Mouse (Mus musculus) MEL (cell line): Measurements from ENCODE around the gene Rogdi. TPM values are rescaled to one million over a fixed set of nuclear protein-coding genes. Genes with fewer than 3 reads are reported as not detected.

ENCODE experiments used
- DNase-seq: peaks from one replicate; pipeline ENCODE4 v3.0.0; 2011; ENCODE audit warnings: low read depth, low spot score
- H3K27ac ChIP-seq: 2 replicates; pipeline ENCODE4 v1.5.1; 2012; ENCODE audit warnings: low read depth, mild to moderate bottlenecking, control low read depth, low read length, moderate library complexity; ENCODE audit not compliant: control insufficient read depth
- H3K27me3 ChIP-seq, 2 experiments: fragments of 150-350 bp in 1 of 2; sonication (generic) in 1 of 2; 2 replicates each; pipeline ENCODE4 v1.6.1; 2012; ENCODE audit warnings: low read length in 2 of 2, mild to moderate bottlenecking in 2 of 2, improper control_type of control experiment in 1 of 2, moderate library complexity in 1 of 2; ENCODE audit not compliant: insufficient read depth in 2 of 2, control insufficient read depth in 1 of 2
- H3K36me3 ChIP-seq, 2 experiments: 2 replicates each; pipeline ENCODE4 v1.6.1; 2012 to 2014; ENCODE audit warnings: low read length in 2 of 2, improper control_type of control experiment in 1 of 2, inconsistent platforms in 1 of 2, mild to moderate bottlenecking in 1 of 2; ENCODE audit not compliant: insufficient read depth in 2 of 2, control insufficient read depth in 1 of 2
- H3K4me1 ChIP-seq, 2 experiments: fragments of 150-350 bp in 1 of 2; sonication (generic) in 1 of 2; 2 replicates each; pipeline ENCODE4 v1.6.1; 2012; ENCODE audit warnings: low read length in 2 of 2, improper control_type of control experiment in 1 of 2, mild to moderate bottlenecking in 1 of 2; ENCODE audit not compliant: insufficient read depth in 2 of 2, control insufficient read depth in 1 of 2
- H3K4me3 ChIP-seq, 2 experiments: fragments of 150-350 bp in 1 of 2; sonication (generic) in 1 of 2; 2 replicates each; pipeline ENCODE4 v1.5.1; 2012; ENCODE audit warnings: low read depth in 2 of 2, low read length in 2 of 2, mild to moderate bottlenecking in 2 of 2, moderate library complexity in 2 of 2, control low read depth in 1 of 2, improper control_type of control experiment in 1 of 2; ENCODE audit not compliant: control insufficient read depth in 1 of 2, insufficient read depth in 1 of 2
- H3K79me2 ChIP-seq: 2 replicates; pipeline ENCODE4 v1.6.1; 2012; ENCODE audit warnings: mild to moderate bottlenecking, low read length, moderate library complexity; ENCODE audit not compliant: control insufficient read depth, poor library complexity, insufficient read depth
- H3K9ac ChIP-seq: 2 replicates; pipeline ENCODE4 v1.6.1; 2012; ENCODE audit warnings: low read depth, mild to moderate bottlenecking, control low read depth, low read length, moderate library complexity; ENCODE audit not compliant: control insufficient read depth, poor library complexity, severe bottlenecking
- H3K9me3 ChIP-seq: fragments of 150-350 bp; sonication (generic); replicated peaks from 2 replicates; pipeline ENCODE4 v1.6.1; 2012; ENCODE audit warnings: mild to moderate bottlenecking, low read length, improper control_type of control experiment, moderate library complexity; ENCODE audit not compliant: insufficient read depth
- CHD1 ChIP-seq: IDR thresholded peaks from 2 replicates; pipeline ENCODE4 v1.6.1; 2012; ENCODE audit warnings: low read depth, mild to moderate bottlenecking, inconsistent platforms, low read length, improper control_type of control experiment
- CTCF ChIP-seq, 3 experiments: IDR thresholded peaks in 2 of 3; conservative IDR thresholded peaks in 1 of 3; 2 replicates each; pipeline ENCODE4 v1.5.1; 2011 to 2012; ENCODE audit warnings: low read length in 3 of 3, low read depth in 2 of 3, mild to moderate bottlenecking in 2 of 3, improper control_type of control experiment in 1 of 3, inconsistent platforms in 1 of 3, mixed read lengths in 1 of 3, moderate library complexity in 1 of 3; ENCODE audit not compliant: control insufficient read depth in 1 of 3, insufficient read depth in 1 of 3, poor library complexity in 1 of 3, severe bottlenecking in 1 of 3
- E2F4 ChIP-seq: IDR thresholded peaks from 2 replicates; pipeline ENCODE4 v1.6.1; 2011; ENCODE audit warnings: low read depth, low read length, improper control_type of control experiment, borderline replicate concordance
- ELF1 ChIP-seq: IDR thresholded peaks from 2 replicates; pipeline ENCODE4 v1.6.1; 2014; ENCODE audit warnings: low read depth, mild to moderate bottlenecking, inconsistent platforms, low read length, improper control_type of control experiment, moderate library complexity
- EP300 ChIP-seq, 2 experiments: IDR thresholded peaks; 2 replicates each; pipeline ENCODE4 v1.6.1; 2011; ENCODE audit warnings: improper control_type of control experiment in 2 of 2, low read length in 2 of 2, low read depth in 1 of 2, mild to moderate bottlenecking in 1 of 2
- ETS1 ChIP-seq: IDR thresholded peaks from 2 replicates; pipeline ENCODE4 v1.6.1; 2012; ENCODE audit warnings: low read depth, mild to moderate bottlenecking, inconsistent platforms, low read length, improper control_type of control experiment, moderate library complexity
- KAT2A ChIP-seq: conservative IDR thresholded peaks from 2 replicates; pipeline ENCODE4 v1.6.1; 2012; ENCODE audit warnings: low read depth, low read length, improper control_type of control experiment, inconsistent platforms
- MAX ChIP-seq: IDR thresholded peaks from 2 replicates; pipeline ENCODE4 v1.6.1; 2011; ENCODE audit warnings: low read length, improper control_type of control experiment
- MAZ ChIP-seq: IDR thresholded peaks from 2 replicates; pipeline ENCODE4 v1.6.1; 2012; ENCODE audit warnings: low read depth, mild to moderate bottlenecking, inconsistent platforms, low read length, improper control_type of control experiment
- MXI1 ChIP-seq: IDR thresholded peaks from 2 replicates; pipeline ENCODE4 v1.6.1; 2011; ENCODE audit warnings: mild to moderate bottlenecking, low read depth, low read length, improper control_type of control experiment
- MYB ChIP-seq: IDR thresholded peaks from 2 replicates; pipeline ENCODE4 v1.6.1; 2011; ENCODE audit warnings: mild to moderate bottlenecking, low read depth, low read length, improper control_type of control experiment
- NELFE ChIP-seq: IDR thresholded peaks from 2 replicates; pipeline ENCODE4 v1.6.1; 2011; ENCODE audit warnings: low read depth, low read length, improper control_type of control experiment
- NRF1 ChIP-seq: IDR thresholded peaks from 2 replicates; pipeline ENCODE4 v1.6.1; 2014; ENCODE audit warnings: low read depth, mild to moderate bottlenecking, inconsistent platforms, low read length, improper control_type of control experiment, moderate library complexity; ENCODE audit not compliant: poor library complexity, insufficient read depth, severe bottlenecking
- POLR2AphosphoS2 ChIP-seq: IDR thresholded peaks from 2 replicates; pipeline ENCODE4 v1.6.1; 2011; ENCODE audit warnings: low read length, improper control_type of control experiment
- RAD21 ChIP-seq: IDR thresholded peaks from 2 replicates; pipeline ENCODE4 v1.6.1; 2011; ENCODE audit warnings: mild to moderate bottlenecking, low read depth, low read length, improper control_type of control experiment
- SIN3A ChIP-seq: IDR thresholded peaks from 2 replicates; pipeline ENCODE4 v1.6.1; 2012; ENCODE audit warnings: low read length, improper control_type of control experiment, inconsistent platforms
- TAL1 ChIP-seq: IDR thresholded peaks from 2 replicates; pipeline ENCODE4 v1.6.1; 2012; ENCODE audit warnings: mild to moderate bottlenecking, inconsistent platforms, low read length, moderate library complexity, mixed read lengths
- TBP ChIP-seq: IDR thresholded peaks from 2 replicates; pipeline ENCODE4 v1.8.0; 2011; ENCODE audit warnings: low read depth, low read length, improper control_type of control experiment
- UBTF ChIP-seq: IDR thresholded peaks from 2 replicates; pipeline ENCODE4 v1.6.1; 2012; ENCODE audit warnings: low read depth, mild to moderate bottlenecking, inconsistent platforms, low read length, improper control_type of control experiment, moderate library complexity, borderline replicate concordance; ENCODE audit not compliant: insufficient read depth
- ZKSCAN1 ChIP-seq: IDR thresholded peaks from 2 replicates; pipeline ENCODE4 v1.6.1; 2012; ENCODE audit warnings: low read depth, mild to moderate bottlenecking, inconsistent platforms, low read length, improper control_type of control experiment, moderate library complexity
- ZMIZ1 ChIP-seq: IDR thresholded peaks from 2 replicates; pipeline ENCODE4 v1.6.1; 2012; ENCODE audit warnings: low read depth, mild to moderate bottlenecking, inconsistent platforms, low read length, improper control_type of control experiment, moderate library complexity
- polyA plus RNA-seq, 2 experiments: library from polyadenylated mRNA; stranded (reverse) in 1 of 2; unstranded in 1 of 2; fragments of >175 nt in 1 of 2; fragments of >200 nt in 1 of 2; gene quantifications; 2 replicates each; pipeline versions ENCODE4 v1.2.1 to v1.2.4; 2012; ENCODE audit warnings: low replicate concordance in 2 of 2, low read depth in 1 of 2; ENCODE audit not compliant: insufficient read length in 2 of 2, insufficient read depth in 1 of 2, missing spikeins in 1 of 2
- total RNA-seq: library from RNA; depleted of rRNA; stranded (reverse); fragments of 300-350 nt; gene quantifications from 2 replicates; pipeline ENCODE4 v1.2.3, GENCODE M21; 2012

Rogdi gene
- total and polyA plus RNA-seq, 3 experiments = 1.9 to 17.8 TPM; not detected in 1

DNA sequence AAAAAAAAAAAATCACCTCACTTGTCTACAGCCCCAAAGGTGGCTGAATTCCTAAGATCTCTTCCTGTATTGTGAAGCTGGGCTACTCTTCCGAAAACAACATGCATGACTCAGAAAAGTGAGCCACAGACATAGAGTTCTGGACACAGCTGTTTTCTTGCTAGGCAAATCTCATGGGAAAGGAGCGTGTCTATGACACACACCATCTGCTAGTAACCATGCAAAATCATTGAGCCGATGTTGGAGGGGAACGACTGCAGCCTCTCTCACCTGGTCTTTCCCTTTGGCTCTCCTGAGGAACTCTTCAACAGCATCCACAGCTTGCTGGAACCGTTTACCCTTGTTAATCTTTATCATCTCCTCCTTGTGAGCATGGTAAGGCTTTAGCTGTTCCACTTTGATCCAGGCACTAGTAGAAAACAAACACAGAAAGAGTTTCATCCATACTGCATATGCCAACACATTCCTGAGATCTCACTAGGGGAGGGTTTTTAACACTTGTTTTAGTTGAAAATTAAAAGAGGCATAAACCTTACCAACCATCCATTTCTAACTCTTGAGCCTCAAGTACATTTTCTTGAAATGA lies 23.4 kb upstream of the Rogdi start:
- Histone ChIP-seq H3K9me3 (no peaks in the 10 kb centered on the region), H3K79me2 (no peaks in the 10 kb centered on the region), H3K4me1 (peaks cover 3 to 9% of the 10 kb centered on the region in 2 experiments), H3K36me3 (peaks cover 10 to 47% of the 10 kb centered on the region in 2 experiments), H3K27ac (no peak overlapping the region), H3K9ac (no peak overlapping the region), H3K4me3 (no peak overlapping the region), H3K27me3 (no peaks in the 10 kb centered on the region)
- DNase-seq = no peak
- TF ChIP-seq UBTF = no peak
- TF ChIP-seq NELFE = no peak

DNA sequence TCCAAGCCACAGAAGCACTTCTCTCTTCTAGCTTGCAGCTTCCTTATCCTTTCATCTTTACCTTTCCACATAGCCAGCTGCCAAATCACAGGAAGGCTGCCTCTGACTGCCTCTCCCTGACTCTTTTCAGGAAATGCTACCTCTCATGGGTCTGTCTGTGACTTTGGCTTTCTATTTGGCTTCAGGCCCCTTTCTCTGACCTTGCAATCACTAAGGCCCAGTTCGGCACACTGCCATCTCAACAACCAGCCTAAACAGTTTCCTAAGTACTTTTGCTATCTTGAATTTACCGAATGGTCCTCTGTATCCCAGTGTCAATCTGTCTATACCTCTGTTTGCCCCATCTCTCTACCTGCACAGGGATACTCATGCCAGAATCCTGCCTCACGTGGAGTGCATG lies 22.2 kb upstream of the Rogdi start:
- Histone ChIP-seq H3K79me2 (no peaks in the 10 kb centered on the region), H3K27ac (no peak overlapping the region), H3K9me3 (no peaks in the 10 kb centered on the region), H3K4me3 (no peak overlapping the region), H3K27me3 (no peaks in the 10 kb centered on the region), H3K36me3 (peaks cover 10 to 50% of the 10 kb centered on the region in 2 experiments), H3K9ac (no peak overlapping the region), H3K4me1 (peaks cover 3 to 9% of the 10 kb centered on the region in 2 experiments)
- DNase-seq = no peak
- no peak for TF ChIP-seq MYB
- TF ChIP-seq ZKSCAN1 = no peak
- no peak for TF ChIP-seq CHD1
- no peak for TF ChIP-seq MXI1
- no peak for TF ChIP-seq TBP
- TF ChIP-seq ZMIZ1 = no peak
- no peak for TF ChIP-seq E2F4
- TF ChIP-seq RAD21 = no peak
- TF ChIP-seq NRF1 = no peak
- no peak for TF ChIP-seq ELF1
- TF ChIP-seq KAT2A = no peak
- TF ChIP-seq CTCF (IDR thresholded peaks at IDR 0.05 in 2 of 3, conservative IDR thresholded peaks at IDR 0.05 in 1 of 3; ENCODE audit: control insufficient read depth in 1 of 3, insufficient read depth in 1 of 3, low read depth in 2 of 3, low read length in 3 of 3, poor library complexity in 1 of 3, severe bottlenecking in 1 of 3) = no peak
- no peak for TF ChIP-seq MAX
- no peak for TF ChIP-seq SIN3A
- TF ChIP-seq ETS1 = no peak
- TF ChIP-seq EP300 (IDR thresholded peaks at IDR 0.05; ENCODE audit: low read depth in 1 of 2, low read length in 2 of 2) = no peak
- no peak for TF ChIP-seq POLR2AphosphoS2
- TF ChIP-seq MAZ = no peak
- no peak for TF ChIP-seq TAL1
- no peak for TF ChIP-seq UBTF
